Mouse (Mus musculus): ENCODE data around the gene Gm12569. TPM values are rescaled to one million over a fixed set of nuclear protein-coding genes. Genes with fewer than 3 reads are reported as not detected.

Gm12569 gene
- total RNA-seq (2023; ENCODE audit: inconsistent age) = not detected in 4 replicates

DNA sequence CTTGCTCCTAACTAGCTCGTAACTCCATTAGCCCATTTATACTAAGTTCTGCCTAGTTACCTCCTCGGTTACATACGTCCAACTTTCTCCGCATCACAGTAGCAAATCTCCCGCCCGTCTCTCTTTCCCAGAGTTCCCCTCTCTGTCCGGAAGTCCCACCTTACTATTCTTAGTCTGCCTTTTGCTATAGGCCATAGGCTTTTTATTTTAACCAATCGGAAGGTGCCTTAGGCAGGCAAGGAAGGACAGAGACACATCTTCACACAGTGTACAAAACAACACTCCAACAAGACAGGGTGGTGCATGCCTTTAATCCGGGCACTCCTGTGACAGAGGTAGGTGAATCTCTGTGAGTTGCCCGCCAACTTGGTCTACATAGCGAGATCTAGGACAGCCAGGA is at the start of gene Gm12569:
Gene Gm12569 (plus strand): TSS at position 166 of the 400 bp plus-strand sequence.

DNA sequence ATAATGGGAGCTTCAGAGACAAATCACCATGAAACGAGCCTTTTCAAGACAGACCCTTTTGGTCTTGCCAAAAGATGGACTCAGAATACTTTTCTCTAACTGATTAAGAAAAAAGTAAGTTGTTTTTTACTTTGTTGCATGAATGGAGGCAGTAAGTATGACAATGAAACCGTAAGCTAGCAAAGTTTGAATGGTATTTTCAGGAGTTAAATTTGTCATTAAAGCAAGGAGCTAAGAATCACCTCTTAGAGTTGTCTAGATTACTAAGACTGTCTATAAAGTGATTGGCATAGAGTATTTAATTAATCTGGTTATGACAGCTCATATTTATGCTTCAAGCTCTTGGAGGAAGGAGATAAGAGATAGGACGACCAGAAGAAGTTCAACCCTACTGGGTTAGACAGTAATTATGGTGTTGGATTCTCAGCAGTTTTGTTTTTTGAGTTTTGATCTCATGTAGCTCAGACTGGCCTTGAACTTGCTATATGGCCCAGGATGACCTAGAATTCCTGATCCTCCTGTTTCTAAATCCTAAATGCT is 41.5 kb downstream of the Gm12569 start, which contains the start of gene Clk4:
Gene Clk4 (plus strand): TSS at position 51 of the 540 bp plus-strand sequence.

DNA sequence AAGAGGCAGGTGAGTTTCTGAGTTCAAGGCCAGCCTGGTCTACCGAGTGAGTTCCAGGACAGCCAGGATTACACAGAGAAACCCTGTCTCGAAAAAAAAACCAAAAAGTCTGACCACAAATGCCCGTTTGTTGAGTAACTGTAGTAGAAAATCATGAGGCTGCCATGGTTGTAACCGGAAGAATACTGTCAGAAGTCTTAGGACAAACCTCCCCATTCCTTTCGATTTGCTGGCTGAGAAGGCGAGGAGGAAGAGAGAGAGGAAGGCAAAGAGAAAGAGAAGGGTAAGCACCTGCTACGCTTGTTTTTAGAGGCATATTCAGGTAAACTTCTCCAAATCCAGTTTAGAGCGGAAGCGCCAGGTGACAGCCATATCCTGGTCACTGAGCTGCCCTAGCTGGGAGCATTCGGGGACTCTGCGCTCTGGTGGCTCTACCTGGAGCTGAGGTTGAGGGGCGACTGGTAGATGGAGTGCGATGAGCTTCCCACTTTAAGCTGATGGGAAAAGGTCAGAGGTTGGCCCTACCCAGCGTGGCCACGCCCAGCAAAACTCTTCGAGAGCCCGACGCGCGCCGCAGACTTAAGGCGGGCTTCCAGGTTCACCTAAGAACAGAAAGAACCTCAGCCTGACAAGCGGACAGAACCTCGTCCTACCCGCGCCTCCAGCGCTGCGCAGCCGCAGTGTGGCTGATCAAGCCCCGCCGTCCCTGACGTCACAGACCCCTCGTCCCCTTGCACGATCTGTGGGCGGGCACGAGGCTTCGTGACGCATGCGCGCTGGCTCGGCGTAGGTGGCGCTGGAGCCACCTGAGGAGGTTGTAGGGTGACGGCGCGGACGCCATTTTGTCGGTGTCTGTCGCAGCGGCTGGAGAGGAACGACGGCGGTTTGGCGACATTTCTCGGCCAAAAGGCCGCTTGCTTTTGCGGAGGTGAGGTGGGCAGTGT is 42.3 kb downstream of the Gm12569 start, which contains the start of gene BC049762:
Gene BC049762 (minus strand): TSS at position 705 of the 944 bp plus-strand sequence.

Other genes starting within 250 kb of the Gm12569 start
- not detected in 4 replicates for gene Olfr1377, start 238.5 kb upstream of the Gm12569 start, total RNA-seq (2023; ENCODE audit: inconsistent age)
- gene Olfr51, start 216.9 kb upstream of the Gm12569 start, total RNA-seq (2023; ENCODE audit: inconsistent age) = not detected in 4 replicates
- gene Olfr54, start 206.2 kb upstream of the Gm12569 start, total RNA-seq (2023; ENCODE audit: inconsistent age) = not detected in 4 replicates
- not detected in 4 replicates for gene Olfr1375, start 172.4 kb upstream of the Gm12569 start, total RNA-seq (2023; ENCODE audit: inconsistent age)
- gene Zfp354a, start 161.2 kb upstream of the Gm12569 start, total RNA-seq (2023; ENCODE audit: inconsistent age) = not detected in 4 replicates
- 297 to 344 TPM (median 325 TPM) in 4 replicates for gene Clk4, start 41.3 kb downstream of the Gm12569 start, total RNA-seq (2023; ENCODE audit: inconsistent age)
- not detected in 4 replicates for gene BC049762, start 42.6 kb downstream of the Gm12569 start, total RNA-seq (2023; ENCODE audit: inconsistent age)
- 0.54 to 0.83 TPM (median 0.66 TPM) in 4 replicates for gene Col23a1, start 69.4 kb downstream of the Gm12569 start, total RNA-seq (2023; ENCODE audit: inconsistent age)